Mouse (Mus musculus): Measurements from ENCODE around the gene Slc36a4. TPM values are rescaled to one million over a fixed set of nuclear protein-coding genes. Genes with fewer than 3 reads are reported as not detected.
A peak's percentile ranks its signal among the peaks of the same experiment; 100 is the strongest.

Gene Slc36a4
- total RNA-seq (2012; rRNA removed) (8.4 and 9.0 TPM in 2 replicates), total RNA-seq (2014; rRNA removed) (9.2 and 10.3 TPM in 2 replicates), polyA plus RNA-seq (2012; ENCODE audit: insufficient read length, low read depth) (6.6 and 6.9 TPM in 2 replicates)

- no peak for DNase-seq (ENCODE audit: extremely low read depth)
- no peaks in the 10 kb centered on the region for H3K79me2 ChIP-seq (replicated peaks; ENCODE audit: control insufficient read depth, extremely low read depth, insufficient read depth, poor library complexity, severe bottlenecking)
- dilution Hi-C loops (cut with MboI; ENCODE audit: extremely low pct_ligation_motif_present, extremely low pct_unique_long_range_greater_than_20kb, low sequenced_read_pairs), result no loop called here
Observed at GRCm38 (mm10) chr9:15709599-15710381, at the start of gene Slc36a4. Gene Slc36a4 (plus strand): TSS chr9:15709738.

GRCm38 (mm10) chr9:15664606-15665005 lies 44.9 kb upstream of the Slc36a4 start:
- dilution Hi-C loops (cut with MboI; ENCODE audit: extremely low pct_ligation_motif_present, extremely low pct_unique_long_range_greater_than_20kb, low sequenced_read_pairs), result no loop called here
- DNase-seq (ENCODE audit: extremely low read depth), result no peak
- no peaks in the 10 kb centered on the region for H3K27me3 ChIP-seq (replicated peaks)

More at GRCm38 (mm10) chr9:15709599-15710381, at the start of gene Slc36a4:
- H3K4me3 ChIP-seq (replicated peaks in 1 of 3; ENCODE audit: low read depth in 2 of 3, low read length in 2 of 3, poor library complexity in 1 of 3), result peak within 1 kb of the TSS; percentile 53 to 70 (median 59)
- H3K9ac ChIP-seq (ENCODE audit: insufficient read depth, low read depth), result peak within 1 kb of the TSS; percentile 59
- H3K27ac ChIP-seq (ENCODE audit: insufficient read depth, low read depth), result no peak within 1 kb of the TSS
- H3K9me3 ChIP-seq (replicated peaks; ENCODE audit: low read length), result no peaks in the 10 kb centered on the region
- H3K27me3 ChIP-seq (replicated peaks), result no peaks in the 10 kb centered on the region
- H3K4me1 ChIP-seq (ENCODE audit: control insufficient read depth in 1 of 2, insufficient read depth in 2 of 2), result peaks cover 14 to 54% of the 10 kb centered on the region in 2 experiments
- peak within 1 kb of the TSS; percentile 60 for H3K4me2 ChIP-seq (ENCODE audit: insufficient read depth, low read depth, poor library complexity, severe bottlenecking)
- H3K36me3 ChIP-seq (replicated peaks in 1 of 2; ENCODE audit: control insufficient read depth in 1 of 2, insufficient read depth in 1 of 2, low read length in 1 of 2), result peaks cover 0 to 3% of the 10 kb centered on the region in 2 experiments
- in situ Hi-C loops (cut with MboI; ENCODE audit: low pct_ligation_motif_present, low pct_unique_long_range_greater_than_20kb, low sequenced_read_pairs), result no loop called here
- TF ChIP-seq MXI1 (IDR thresholded peaks at IDR 0.05; ENCODE audit: low read depth, low read length) (peak; percentile 55; the same call in 1 of the 2 replicates), POLR2A (IDR thresholded peaks at IDR 0.05; ENCODE audit: low read depth, low read length) (peak; percentile 62; the same call in 1 of the 2 replicates), JUND (conservative IDR thresholded peaks at IDR 0.05; ENCODE audit: low read depth, low read length) (no peak), SIN3A (IDR thresholded peaks at IDR 0.05; ENCODE audit: low read length) (no peak; the same call in 1 of the 2 replicates), NELFE (IDR thresholded peaks at IDR 0.05; ENCODE audit: low read depth, low read length) (peak; percentile 55; the same call in 1 of the 2 replicates), NRF1 (IDR thresholded peaks at IDR 0.05; ENCODE audit: low read depth, low read length) (peak; percentile 88), EP300 (IDR thresholded peaks at IDR 0.05; ENCODE audit: low read length) (no peak)

GRCm38 (mm10) chr9:15669452-15669851 lies 40.1 kb upstream of the Slc36a4 start:
- H3K4me3 ChIP-seq (replicated peaks in 1 of 3; ENCODE audit: low read depth in 2 of 3, low read length in 2 of 3, poor library complexity in 1 of 3), result no peak overlapping the region
- in situ Hi-C loops (cut with MboI; ENCODE audit: low pct_ligation_motif_present, low pct_unique_long_range_greater_than_20kb, low sequenced_read_pairs), result no loop called here
- no peaks in the 10 kb centered on the region for H3K9me3 ChIP-seq (replicated peaks; ENCODE audit: low read length)
- DNase-seq (ENCODE audit: extremely low read depth), result no peak
- H3K36me3 ChIP-seq (replicated peaks in 1 of 2; ENCODE audit: control insufficient read depth in 1 of 2, insufficient read depth in 1 of 2, low read length in 1 of 2), result no peaks in the 10 kb centered on the region
- no peak for TF ChIP-seq MAZ (IDR thresholded peaks at IDR 0.05; ENCODE audit: low read depth, low read length)
- TF ChIP-seq MAX (IDR thresholded peaks at IDR 0.05; ENCODE audit: low read length), result no peak
- TF ChIP-seq SIN3A (IDR thresholded peaks at IDR 0.05; ENCODE audit: low read length), result no peak
- TF ChIP-seq GABPA (IDR thresholded peaks at IDR 0.05; ENCODE audit: insufficient replicate concordance, low read depth, low read length), result no peak
- no peak for TF ChIP-seq USF1 (IDR thresholded peaks at IDR 0.05; ENCODE audit: low read depth, low read length)
- TF ChIP-seq ZNF384 (IDR thresholded peaks at IDR 0.05; ENCODE audit: low read depth, low read length), result 0 out of 2 replicates have a peak, but pooled peaks have one; percentile 8
- dilution Hi-C loops (cut with MboI; ENCODE audit: extremely low pct_ligation_motif_present, extremely low pct_unique_long_range_greater_than_20kb, low sequenced_read_pairs), result no loop called here
- H3K79me2 ChIP-seq (replicated peaks; ENCODE audit: control insufficient read depth, extremely low read depth, insufficient read depth, poor library complexity, severe bottlenecking), result no peaks in the 10 kb centered on the region
- H3K4me2 ChIP-seq (ENCODE audit: insufficient read depth, low read depth, poor library complexity, severe bottlenecking), result no peak overlapping the region
- H3K9ac ChIP-seq (ENCODE audit: insufficient read depth, low read depth), result no peak overlapping the region
- H3K4me1 ChIP-seq (ENCODE audit: control insufficient read depth in 1 of 2, insufficient read depth in 2 of 2), result peaks cover 6 to 54% of the 10 kb centered on the region in 2 experiments; a peak in 3 of 4 replicates
- H3K27me3 ChIP-seq (replicated peaks), result no peaks in the 10 kb centered on the region
- no peak overlapping the region for H3K27ac ChIP-seq (ENCODE audit: insufficient read depth, low read depth)

More at GRCm38 (mm10) chr9:15664606-15665005, 44.9 kb upstream of the Slc36a4 start:
- Histone ChIP-seq H3K27ac (ENCODE audit: insufficient read depth, low read depth) (no peak overlapping the region), H3K4me1 (ENCODE audit: control insufficient read depth in 1 of 2, insufficient read depth in 2 of 2) (peaks cover 0 to 29% of the 10 kb centered on the region in 2 experiments; a peak in 2 of 4 replicates), H3K4me3 (replicated peaks in 1 of 3; ENCODE audit: low read depth in 2 of 3, low read length in 2 of 3, poor library complexity in 1 of 3) (no peak overlapping the region), H3K9me3 (replicated peaks; ENCODE audit: low read length) (no peaks in the 10 kb centered on the region), H3K9ac (ENCODE audit: insufficient read depth, low read depth) (no peak overlapping the region), H3K79me2 (replicated peaks; ENCODE audit: control insufficient read depth, extremely low read depth, insufficient read depth, poor library complexity, severe bottlenecking) (no peaks in the 10 kb centered on the region), H3K4me2 (ENCODE audit: insufficient read depth, low read depth, poor library complexity, severe bottlenecking) (no peak overlapping the region), H3K36me3 (replicated peaks in 1 of 2; ENCODE audit: control insufficient read depth in 1 of 2, insufficient read depth in 1 of 2, low read length in 1 of 2) (no peaks in the 10 kb centered on the region)
- in situ Hi-C loops (cut with MboI; ENCODE audit: low pct_ligation_motif_present, low pct_unique_long_range_greater_than_20kb, low sequenced_read_pairs), result no loop called here
- TF ChIP-seq ZMIZ1 (IDR thresholded peaks at IDR 0.05; ENCODE audit: low read depth, low read length) (no peak), CTCF (conservative IDR thresholded peaks at IDR 0.05 in 1 of 2, IDR thresholded peaks at IDR 0.05 in 1 of 2; ENCODE audit: low read depth in 2 of 2, low read length in 2 of 2) (no peak), RCOR1 (conservative IDR thresholded peaks at IDR 0.05; ENCODE audit: low read depth, low read length) (no peak), MEF2A (IDR thresholded peaks at IDR 0.05; ENCODE audit: borderline replicate concordance, low read depth, low read length) (no peak), ZC3H11A (IDR thresholded peaks at IDR 0.05; ENCODE audit: low read depth, low read length) (no peak), GABPA (IDR thresholded peaks at IDR 0.05; ENCODE audit: insufficient replicate concordance, low read depth, low read length) (no peak), MAZ (IDR thresholded peaks at IDR 0.05; ENCODE audit: low read depth, low read length) (no peak), JUND (conservative IDR thresholded peaks at IDR 0.05; ENCODE audit: low read depth, low read length) (no peak), ELF1 (IDR thresholded peaks at IDR 0.05; ENCODE audit: low read depth, low read length) (no peak)

Measured in CH12.LX (cell line).